Mouse (Mus musculus) liver (tissue): Measurements from ENCODE around the gene Mylk3.

Source experiments
- DNase-seq: peaks from one replicate; pipeline ENCODE4 v3.0.0-alpha.2; 2020; ENCODE audit warnings: mixed read lengths

Mylk3 gene

GRCm38 (mm10) chr8:85386205-85386604 lies at the start of gene Mylk3:
TSS of gene Mylk3 (minus strand) at chr8:85386345.
- DNase-seq: no peak

GRCm38 (mm10) chr8:85435736-85436135 lies 49.6 kb upstream of the Mylk3 start:
- DNase-seq: peak; percentile 59

GRCm38 (mm10) chr8:85434817-85435216 lies 48.7 kb upstream of the Mylk3 start:
- DNase-seq: no peak

- no peak for DNase-seq
Observed at GRCm38 (mm10) chr8:85433017-85433393, 46.9 kb upstream of the Mylk3 start.

GRCm38 (mm10) chr8:85432168-85433016 lies 46.2 kb upstream of the Mylk3 start, which contains the start of gene 4921524J17Rik:
TSS of gene 4921524J17Rik (minus strand) at chr8:85432833.
- DNase-seq: peak; percentile 98

- DNase-seq: no peak
Observed at GRCm38 (mm10) chr8:85431281-85432167, 45.4 kb upstream of the Mylk3 start.

- no peak for DNase-seq
Observed at GRCm38 (mm10) chr8:85430801-85431200, 44.7 kb upstream of the Mylk3 start.

- peak; percentile 28 for DNase-seq
Observed at GRCm38 (mm10) chr8:85429219-85429618, 43.1 kb upstream of the Mylk3 start.

GRCm38 (mm10) chr8:85427026-85427425 lies 40.9 kb upstream of the Mylk3 start:
- no peak for DNase-seq

- DNase-seq: no peak
Observed at GRCm38 (mm10) chr8:85421329-85421728, 35.2 kb upstream of the Mylk3 start.

- no peak for DNase-seq
Observed at GRCm38 (mm10) chr8:85408526-85408925, 22.4 kb upstream of the Mylk3 start.

- DNase-seq: peak; percentile 30
Observed at GRCm38 (mm10) chr8:85408053-85408505, 21.9 kb upstream of the Mylk3 start.

- DNase-seq: no peak
Observed at GRCm38 (mm10) chr8:85405961-85406360, 19.8 kb upstream of the Mylk3 start.

GRCm38 (mm10) chr8:85405418-85405817 lies 19.3 kb upstream of the Mylk3 start:
- DNase-seq: no peak

GRCm38 (mm10) chr8:85398548-85398947 lies 12.4 kb upstream of the Mylk3 start:
- DNase-seq: no peak

GRCm38 (mm10) chr8:85397508-85397907 lies 11.4 kb upstream of the Mylk3 start:
- peak; percentile 85 for DNase-seq

GRCm38 (mm10) chr8:85396432-85397079 lies 10.4 kb upstream of the Mylk3 start:
- peak; percentile 51 for DNase-seq

- no peak for DNase-seq
Observed at GRCm38 (mm10) chr8:85395681-85396431, 9.7 kb upstream of the Mylk3 start.

- DNase-seq: no peak
Observed at GRCm38 (mm10) chr8:85395017-85395416, 8.9 kb upstream of the Mylk3 start.

- DNase-seq: no peak
Observed at GRCm38 (mm10) chr8:85393199-85393598, 7.1 kb upstream of the Mylk3 start.

GRCm38 (mm10) chr8:85391438-85391837 lies 5.3 kb upstream of the Mylk3 start:
- no peak for DNase-seq

GRCm38 (mm10) chr8:85381926-85382325 lies 4.2 kb downstream of the Mylk3 start:
- DNase-seq: peak; percentile 74
